Mouse (Mus musculus): ENCODE measurements at regions not wholly inside any gene's neighbourhood (a gene's known extent, or its start where the extent isn't known, plus 50 kb on each side); places are given as distances from the start of the nearest gene placed in this dataset.
A peak's percentile ranks its signal among the peaks of the same experiment; 100 is the strongest.

DNA sequence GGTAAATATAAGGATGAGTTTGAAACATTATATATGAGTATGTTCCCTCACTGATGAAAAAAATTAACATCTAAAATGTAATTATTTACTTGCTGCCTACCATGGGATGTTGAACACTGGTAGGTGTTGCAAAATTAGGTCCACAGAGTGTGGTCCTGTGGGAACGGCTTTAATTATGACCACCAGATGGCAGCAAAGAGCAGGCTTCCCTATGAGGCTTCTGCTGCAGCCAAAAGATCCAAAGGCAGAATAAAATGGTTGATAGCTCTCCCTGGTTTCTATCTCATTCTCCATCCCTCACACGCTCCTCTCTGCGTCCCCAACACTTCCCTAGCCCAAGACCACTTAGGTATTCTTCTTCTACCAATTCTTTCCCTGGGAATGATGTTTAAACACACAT lies 54.6 kb upstream of the Cit start:
- peak; percentile 72 for DNase-seq (ENCODE audit: low read depth, low spot score)

Data from ZHBTc4 (cell line).